Comparison of ENCODE assay signal across 15 mouse cellular contexts in genomic region chr2:76285150-76285549, GRCm38 (mm10). TPM values are rescaled to one million over a fixed set of nuclear protein-coding genes. Genes with fewer than 3 reads are reported as not detected.
DNase-seq lines count a peak whose midpoint lies in the region; ATAC-seq and TF ChIP-seq lines count a peak whose summit lies in the region.
"Had no signal": no experiment of that assay in that cellular context is flagged by ENCODE, and none has a peak within 500 bp of the region (broad histone marks: within the 10 kb centered on the region; RNA-seq: fewer than 3 reads in every experiment).

No protein-coding gene starts in this region.

- no peak overlapping the region for H3K27ac ChIP-seq in intestine, postnatal 0 days (ENCODE audit: low read depth, low read length)
- no peak overlapping the region for H3K27ac ChIP-seq in intestine, embryonic 15.5 days
- no peak overlapping the region for H3K27ac ChIP-seq in lung, postnatal 0 days (ENCODE audit: low read length)
- H3K27ac ChIP-seq in ES-E14 (ENCODE audit: insufficient read depth, low read depth, low read length, poor library complexity, severe bottlenecking): no peak overlapping the region
- H3K27ac ChIP-seq: hindbrain, embryonic 13.5 days; limb, embryonic 12.5 days; midbrain, embryonic 10.5 days had no signal

- H3K9ac ChIP-seq in intestine, postnatal 0 days (ENCODE audit: low read depth, low read length): no peak overlapping the region
- no peak overlapping the region for H3K9ac ChIP-seq in intestine, embryonic 15.5 days
- H3K9ac ChIP-seq in lung, postnatal 0 days (replicated peaks; ENCODE audit: low read depth): no peak overlapping the region
- H3K9ac ChIP-seq in ES-E14 (ENCODE audit: insufficient read depth, low read depth, low read length, poor library complexity, severe bottlenecking): no peak overlapping the region
- H3K9ac ChIP-seq: hindbrain, embryonic 13.5 days; limb, embryonic 12.5 days had no signal

- no peak overlapping the region for H3K4me2 ChIP-seq in intestine, postnatal 0 days (replicated peaks; ENCODE audit: low read depth)
- H3K4me2 ChIP-seq in intestine, embryonic 15.5 days (replicated peaks): no peak overlapping the region
- H3K4me2 ChIP-seq in lung, postnatal 0 days (replicated peaks; ENCODE audit: low read depth, low read length): no peak overlapping the region
- H3K4me2 ChIP-seq: hindbrain, embryonic 13.5 days; limb, embryonic 12.5 days had no signal

- H3K4me1 ChIP-seq in intestine, postnatal 0 days (replicated peaks; ENCODE audit: control insufficient read depth, insufficient read depth, low read length): no peaks in the 10 kb centered on the region
- no peaks in the 10 kb centered on the region for H3K4me1 ChIP-seq in intestine, embryonic 15.5 days (replicated peaks)
- H3K4me1 ChIP-seq in lung, postnatal 0 days (ENCODE audit: insufficient read depth, low read depth, low read length): no peaks in the 10 kb centered on the region
- no peaks in the 10 kb centered on the region for H3K4me1 ChIP-seq in ES-E14 (ENCODE audit: control insufficient read depth in 2 of 2, insufficient read depth in 2 of 2, low read length in 2 of 2, poor library complexity in 1 of 2)
- H3K4me1 ChIP-seq: hindbrain, embryonic 13.5 days; limb, embryonic 12.5 days; midbrain, embryonic 10.5 days had no signal

- no peaks in the 10 kb centered on the region for H3K9me3 ChIP-seq in intestine, postnatal 0 days (ENCODE audit: control insufficient read depth)
- H3K9me3 ChIP-seq in intestine, embryonic 15.5 days: no peaks in the 10 kb centered on the region
- H3K9me3 ChIP-seq in lung, postnatal 0 days (ENCODE audit: low read length): no peaks in the 10 kb centered on the region
- H3K9me3 ChIP-seq in ES-E14 (ENCODE audit: control insufficient read depth, insufficient read depth, low read depth, low read length): no peaks in the 10 kb centered on the region
- H3K9me3 ChIP-seq: hindbrain, embryonic 13.5 days; limb, embryonic 12.5 days; midbrain, embryonic 10.5 days had no signal

- TF ChIP-seq CTCF in intestine, postnatal 0 days (IDR thresholded peaks at IDR 0.05; ENCODE audit: low read depth): peak; percentile 42
- peak; percentile 28; the same call in 1 of the 2 replicates for TF ChIP-seq CTCF in lung, postnatal 0 days (IDR thresholded peaks at IDR 0.05)

- no peak for ATAC-seq in intestine, postnatal 0 days
- no peak for ATAC-seq in intestine, embryonic 15.5 days
- ATAC-seq in lung, postnatal 0 days: no peak
- ATAC-seq: forebrain, embryonic 16.5 days had no signal

- no peak for DNase-seq in lung, postnatal 0 days (ENCODE audit: low spot score)
- no peak for DNase-seq in lung, adult 18-20 months
- DNase-seq in ES-E14 (ENCODE audit: low read depth, low spot score): no peak
- DNase-seq in induced T-regulatory cell, adult 2 months (ENCODE audit: low read depth): peak; percentile 4
- DNase-seq in right cerebral cortex, postnatal 10 days (ENCODE audit: low spot score in 2 of 2): no peak
- DNase-seq: adrenal gland, adult 2 months; cerebellum, adult 2 months; layer of hippocampus, adult 9-11 months had no signal

- no peak overlapping the region for H3K4me3 ChIP-seq in intestine, postnatal 0 days (ENCODE audit: low read depth, low read length)
- no peak overlapping the region for H3K4me3 ChIP-seq in intestine, embryonic 15.5 days (replicated peaks)
- no peak overlapping the region for H3K4me3 ChIP-seq in lung, postnatal 0 days (ENCODE audit: low read depth, low read length)
- no peak overlapping the region for H3K4me3 ChIP-seq in ES-E14 (ENCODE audit: insufficient read depth in 1 of 2, low read depth in 1 of 2, low read length in 2 of 2, poor library complexity in 1 of 2, severe bottlenecking in 1 of 2)
- H3K4me3 ChIP-seq: hindbrain, embryonic 13.5 days; limb, embryonic 12.5 days; midbrain, embryonic 10.5 days; myocyte had no signal

- no peak for TF ChIP-seq EP300 in lung, postnatal 0 days (IDR thresholded peaks at IDR 0.05)

- 84% methylated on average over 3 of the region's 3 CpGs for WGBS in intestine, postnatal 0 days
- WGBS in intestine, embryonic 15.5 days: 84% methylated on average over 3 of the region's 3 CpGs
- WGBS in lung, postnatal 0 days: 68% methylated on average over 3 of the region's 3 CpGs

- no peaks in the 10 kb centered on the region for H3K36me3 ChIP-seq in intestine, postnatal 0 days (ENCODE audit: control insufficient read depth, insufficient read depth)
- no peaks in the 10 kb centered on the region for H3K36me3 ChIP-seq in intestine, embryonic 15.5 days
- H3K36me3 ChIP-seq in lung, postnatal 0 days (ENCODE audit: insufficient read depth, low read length): no peaks in the 10 kb centered on the region
- no peaks in the 10 kb centered on the region for H3K36me3 ChIP-seq in ES-E14 (ENCODE audit: control insufficient read depth, insufficient read depth, low read length, poor library complexity, severe bottlenecking)
- H3K36me3 ChIP-seq: hindbrain, embryonic 13.5 days; limb, embryonic 12.5 days; midbrain, embryonic 10.5 days had no signal

- in situ Hi-C loops in ES-E14 (cut with MboI; ENCODE audit: low sequenced_read_pairs in 2 of 2, unreplicated experiment in 2 of 2): no loop called here

- H3K27me3 ChIP-seq in intestine, postnatal 0 days (replicated peaks; ENCODE audit: control insufficient read depth, insufficient read depth, low read length): no peaks in the 10 kb centered on the region
- H3K27me3 ChIP-seq in intestine, embryonic 15.5 days (replicated peaks): no peaks in the 10 kb centered on the region
- no peaks in the 10 kb centered on the region for H3K27me3 ChIP-seq in lung, postnatal 0 days (replicated peaks; ENCODE audit: insufficient read depth, low read length)
- H3K27me3 ChIP-seq: hindbrain, embryonic 13.5 days; limb, embryonic 12.5 days had no signal

TF ChIP-seq in ES-E14, 5 proteins besides CTCF, POLR2A, EP300 and RAD21:
- TF ChIP-seq ZNF384 (IDR thresholded peaks at IDR 0.05; ENCODE audit: low read depth, low read length) (no peak), ZC3H11A (IDR thresholded peaks at IDR 0.05; ENCODE audit: borderline replicate concordance, low read depth, low read length) (peak; percentile 34; the same call in 1 of the 2 replicates)

RNA-seq across cellular contexts. Expression of gene Pde11a, which starts 53.4 kb away (rescaled TPM):
- 0.17 and 0.27 TPM in 2 replicates for polyA plus RNA-seq in intestine, postnatal 0 days (2015; fragmentation: Nextera tagmentation; extraction: Ambion mirVana)
- 0.39 and 0.57 TPM in 2 replicates for polyA plus RNA-seq in intestine, embryonic 15.5 days (2015; fragmentation: Nextera tagmentation; extraction: Ambion mirVana)
- polyA plus RNA-seq in lung, postnatal 0 days (2015; fragmentation: Nextera tagmentation; extraction: Ambion mirVana): 0.16 TPM in 1 of 2 replicates, not detected in the other
- 0.27 and 0.37 TPM in 2 replicates for total RNA-seq in ES-E14 (2012; rRNA removed)
- polyA plus RNA-seq: adrenal gland, adult 2 months; myocyte had no signal
